Mouse (Mus musculus) kidney, adult 2 months (tissue): ENCODE data around the gene Ankfy1.

ENCODE experiments used
- CTCF ChIP-seq: fragments of 200-500 bp; conservative IDR thresholded peaks from 2 replicates; pipeline ENCODE4 v1.5.1; 2011; ENCODE audit warnings: low read depth, mild to moderate bottlenecking, control low read depth, low read length, moderate library complexity, mixed read lengths; ENCODE audit not compliant: insufficient read depth, insufficient read length
- POLR2A ChIP-seq: fragments of 200-500 bp; IDR thresholded peaks from one replicate; pipeline ENCODE4 v1.6.1; 2011; ENCODE audit warnings: low read depth, low read length, control low read depth

- TF ChIP-seq CTCF = no peak
- no peak for TF ChIP-seq POLR2A
Observed at GRCm38 (mm10) chr11:72650347-72650746, 39.5 kb upstream of the Ankfy1 start.
